23 mouse cellular contexts compared by ENCODE assay signal in genomic region chr2:163924531-163924930, GRCm38 (mm10). TPM values are rescaled to one million over a fixed set of nuclear protein-coding genes. Genes with fewer than 3 reads are reported as not detected.
"Had no signal": no experiment of that assay in that cellular context is flagged by ENCODE, and none has a peak within 500 bp of the region (broad histone marks: within the 10 kb centered on the region; RNA-seq: fewer than 3 reads in every experiment).

No protein-coding gene starts in this region.

- H3K4me2 ChIP-seq: limb, embryonic 13.5 days; liver, embryonic 12.5 days; liver, embryonic 15.5 days; midbrain, embryonic 13.5 days; neural tube, embryonic 13.5 days had no signal

- H3K36me3 ChIP-seq: limb, embryonic 10.5 days; limb, embryonic 13.5 days; liver, embryonic 12.5 days; liver, embryonic 15.5 days; midbrain, embryonic 10.5 days; midbrain, embryonic 13.5 days; neural tube, embryonic 13.5 days had no signal

- H3K4me3 ChIP-seq: limb, embryonic 10.5 days; limb, embryonic 13.5 days; liver, embryonic 12.5 days; liver, embryonic 15.5 days; megakaryocyte, embryonic 14.5 days; midbrain, embryonic 10.5 days; midbrain, embryonic 13.5 days; myocyte; neural tube, embryonic 13.5 days had no signal

- H3K27ac ChIP-seq: limb, embryonic 10.5 days; limb, embryonic 13.5 days; liver, embryonic 12.5 days; liver, embryonic 15.5 days; midbrain, embryonic 10.5 days; midbrain, embryonic 13.5 days; neural tube, embryonic 13.5 days; stomach, postnatal 0 days had no signal

- H3K4me1 ChIP-seq: limb, embryonic 10.5 days; liver, embryonic 12.5 days; liver, embryonic 15.5 days; midbrain, embryonic 10.5 days; neural tube, embryonic 13.5 days had no signal

- H3K9me3 ChIP-seq: limb, embryonic 10.5 days; limb, embryonic 13.5 days; liver, embryonic 12.5 days; liver, embryonic 15.5 days; megakaryocyte, embryonic 14.5 days; midbrain, embryonic 10.5 days; midbrain, embryonic 13.5 days; neural tube, embryonic 13.5 days had no signal

- H3K9ac ChIP-seq: limb, embryonic 13.5 days; liver, embryonic 12.5 days; liver, embryonic 15.5 days; midbrain, embryonic 13.5 days; neural tube, embryonic 13.5 days had no signal

- DNase-seq: kidney, adult 18-20 months; kidney, adult 9 months; kidney, postnatal 14 days; kidney, postnatal 4 days; liver; lung, adult 2 months; thymus, adult 2 months; thymus, postnatal 14 days; thymus, postnatal 4 days had no signal

- ATAC-seq: liver, embryonic 12.5 days; lung, postnatal 0 days; midbrain, embryonic 13.5 days; midbrain, embryonic 16.5 days had no signal

RNA-seq across cellular contexts. Expression of gene Rims4, which starts 6.0 kb away (rescaled TPM):
- total RNA-seq: monocyte, adult 5-6 weeks; neutrophil, adult 5-6 weeks had no signal
- polyA plus RNA-seq: myocyte had no signal
